Mouse (Mus musculus) mouse embryonic stem cell (cell line): ENCODE results near the gene Rraga.

ENCODE experiments used
- in situ Hi-C, 2 experiments: fragments of 300-500 bp; cut with MboI; formaldehyde crosslinking; loops; 1 replicate in 1 of 2; 3 replicates in 1 of 2; pipeline ENCODE4 v1.14.3; 2019 to 2020; ENCODE audit warnings: low sequenced_read_pairs in 2 of 2, low pct_unique_long_range_greater_than_20kb in 1 of 2, mixed read lengths in 1 of 2; ENCODE audit not compliant: unreplicated experiment in 1 of 2

Gene Rraga

GRCm38 (mm10) chr4:86575283-86575983 is at the start of gene Rraga:
Gene Rraga (plus strand): TSS chr4:86575668.
- in situ Hi-C loops: no loop called here

DNA sequence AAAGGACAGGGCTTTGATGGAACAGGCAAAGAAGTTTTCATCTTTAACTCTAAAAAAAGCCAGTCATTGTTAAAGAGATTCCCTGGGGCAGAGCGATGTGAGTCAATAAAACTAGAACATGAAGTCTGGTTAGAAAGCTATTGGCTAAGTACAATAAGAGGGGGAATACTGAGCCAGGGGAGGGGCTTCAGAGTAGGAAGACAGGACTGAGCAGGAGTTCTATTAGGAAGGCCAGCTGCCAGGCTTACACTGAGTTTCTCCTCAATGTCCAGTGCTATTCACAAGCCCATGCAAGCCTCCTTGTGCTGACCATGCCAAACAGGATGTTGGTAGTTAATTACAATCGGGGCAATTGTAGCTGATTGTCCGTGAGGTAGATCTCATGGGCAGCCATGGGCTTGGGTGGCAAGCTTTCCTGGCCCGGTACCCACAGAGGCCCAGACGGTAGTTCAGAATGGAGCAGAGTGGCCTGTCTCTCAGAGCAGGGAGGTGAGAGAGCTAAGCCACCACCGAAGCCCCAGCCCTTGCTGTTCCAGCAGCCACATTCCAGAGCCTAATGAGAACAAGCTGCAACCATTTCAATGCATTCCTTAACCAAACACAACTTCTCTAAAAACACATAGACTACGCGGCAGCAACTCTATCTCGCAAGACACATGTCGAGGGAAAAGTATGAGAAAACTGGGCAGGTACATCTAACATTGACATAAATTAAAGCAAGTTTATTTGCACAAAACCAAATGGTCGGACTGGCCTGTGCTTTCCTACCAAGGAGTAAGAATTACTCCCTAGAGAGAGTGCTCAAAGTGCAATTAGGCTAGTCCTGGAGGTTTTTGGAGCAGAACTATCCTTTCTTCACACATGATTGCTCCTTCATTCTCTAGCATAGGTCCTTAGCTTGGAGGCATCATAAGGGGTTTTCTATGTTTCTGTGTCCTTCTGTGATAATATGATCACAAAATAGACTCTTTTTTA is 48.0 kb upstream of the Rraga start:
- in situ Hi-C loops: loop anchor here (25.0 kb wide), 2 partner anchors 690 to 1365 kb away; no protein-coding TSS in a partner anchor

- in situ Hi-C loops: loop anchor here (25.0 kb wide), 2 partner anchors 692 to 1367 kb away; no protein-coding TSS in a partner anchor
These were observed 46.3 kb upstream of the Rraga start for GRCm38 (mm10) chr4:86529161-86529560.

DNA sequence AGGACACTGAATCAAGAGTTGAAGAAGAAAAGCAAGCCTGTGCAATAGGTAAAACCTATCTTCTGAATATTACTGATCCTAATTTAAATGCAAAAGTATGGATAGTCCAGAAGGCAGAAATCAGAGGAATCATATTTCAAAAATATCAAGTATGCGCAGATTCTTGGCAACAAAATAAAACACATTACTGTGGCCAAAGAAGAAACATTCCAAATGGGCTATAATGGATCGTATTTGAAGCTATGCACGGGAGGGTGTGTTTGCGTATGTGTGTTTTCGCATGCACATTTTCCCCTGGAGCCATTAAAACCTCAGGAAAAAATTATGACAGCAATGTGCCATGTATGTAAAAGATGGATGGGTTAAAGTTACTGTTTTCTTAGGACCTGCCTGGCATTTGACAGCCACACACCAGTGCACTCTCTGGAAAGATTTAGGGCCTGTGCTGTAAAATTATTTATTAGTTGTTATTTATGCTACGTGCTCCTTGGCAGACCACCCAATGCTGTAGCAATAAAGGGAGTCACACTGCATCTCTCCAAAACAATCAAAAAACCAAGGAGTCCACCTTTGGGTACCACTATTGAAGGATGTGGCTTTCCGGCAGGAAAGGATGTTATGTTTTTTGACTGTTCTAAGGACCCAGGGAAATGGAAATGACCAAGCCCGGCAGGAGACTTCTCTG is 41.9 kb upstream of the Rraga start:
- in situ Hi-C loops: loop anchor here (25.0 kb wide), 2 partner anchors 696 to 1371 kb away; no protein-coding TSS in a partner anchor

DNA sequence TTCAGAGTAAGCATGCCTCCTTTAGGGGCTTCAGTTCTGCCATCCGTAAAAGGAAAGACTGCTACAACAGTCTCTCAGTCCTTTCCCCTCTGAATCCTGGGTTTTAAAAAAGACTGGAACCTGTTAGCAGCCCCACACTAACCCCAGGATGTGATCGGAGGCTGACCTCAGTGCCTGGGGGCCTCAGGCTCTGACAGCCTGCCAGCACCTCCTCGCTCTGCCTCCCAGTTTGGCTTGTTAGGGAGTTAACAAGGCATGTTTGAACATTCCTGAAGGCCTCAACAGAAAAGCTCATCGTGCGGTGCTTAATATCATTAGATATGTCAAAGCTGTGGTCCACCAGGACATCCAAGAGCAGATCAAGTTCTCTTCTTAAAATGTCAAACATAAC is 41.4 kb upstream of the Rraga start:
- in situ Hi-C loops: loop anchor here (25.0 kb wide), 2 partner anchors 697 to 1372 kb away; no protein-coding TSS in a partner anchor

DNA sequence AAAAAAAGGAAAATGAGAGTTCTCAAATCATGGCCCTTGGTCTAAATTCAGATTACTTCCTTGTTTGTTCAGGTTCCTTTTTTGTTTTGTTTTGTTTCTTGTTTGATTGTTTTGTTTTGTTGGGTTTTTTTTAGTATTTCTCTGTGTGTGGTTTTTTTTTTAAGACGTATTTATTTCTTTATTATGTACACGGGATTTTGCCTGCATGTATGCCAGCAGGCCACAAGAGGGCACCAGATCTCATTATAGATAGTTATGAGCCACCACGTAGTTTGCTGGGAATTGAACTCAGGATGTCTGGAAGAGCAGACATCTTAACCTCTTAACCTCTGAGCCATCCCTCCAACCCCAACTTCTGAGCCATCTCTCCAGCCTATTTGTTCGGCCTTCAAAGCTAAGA is 37.5 kb upstream of the Rraga start:
- in situ Hi-C loops: loop anchor here (25.0 kb wide), 2 partner anchors 701 to 1376 kb away; no protein-coding TSS in a partner anchor

DNA sequence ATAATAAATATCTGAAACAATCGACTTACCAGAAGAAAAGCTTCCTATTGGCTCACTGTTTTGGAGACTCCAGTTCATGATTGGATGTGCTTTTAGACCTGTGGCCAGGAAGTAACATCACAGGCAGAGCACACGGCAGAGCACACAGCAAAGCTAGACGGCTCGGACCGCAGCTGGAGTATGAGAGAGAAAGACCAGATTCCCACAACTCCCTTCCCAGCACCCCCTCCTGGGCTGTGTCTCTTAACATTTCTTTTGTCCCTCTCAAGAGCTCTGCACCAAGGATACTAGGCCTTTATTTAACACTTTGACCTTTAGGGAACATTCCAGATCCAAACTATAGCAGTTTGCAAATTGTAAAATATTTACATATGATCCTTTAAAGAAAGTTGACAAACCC is 36.5 kb upstream of the Rraga start:
- in situ Hi-C loops: loop anchor here (25.0 kb wide), 2 partner anchors 702 to 1377 kb away; no protein-coding TSS in a partner anchor

DNA sequence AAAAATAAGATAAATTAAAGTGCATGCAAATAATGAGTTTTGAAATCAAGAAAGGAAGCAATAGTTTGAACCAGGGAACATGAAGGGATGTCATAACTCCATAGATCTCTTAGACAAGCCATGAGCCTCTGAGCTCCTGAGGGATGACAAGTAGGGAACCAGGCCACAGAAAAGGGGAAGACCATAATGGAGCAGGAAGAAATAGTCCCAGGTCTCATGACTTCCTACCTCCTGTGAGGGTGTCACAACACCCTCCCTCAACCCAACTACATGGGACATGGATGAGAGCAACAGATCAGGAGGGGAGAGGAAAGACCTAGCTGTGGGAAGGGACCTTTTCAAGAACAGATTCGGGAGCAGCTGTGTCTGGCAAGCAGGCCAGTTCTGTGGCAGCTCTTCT is 33.9 kb upstream of the Rraga start:
- in situ Hi-C loops: loop anchor here (10.0 to 25.0 kb wide), 3 partner anchors 704 to 1379 kb away; no protein-coding TSS in a partner anchor

- in situ Hi-C loops: loop anchor here (10.0 to 25.0 kb wide), 3 partner anchors 707 to 1382 kb away; no protein-coding TSS in a partner anchor
These were observed 31.5 kb upstream of the Rraga start for GRCm38 (mm10) chr4:86543999-86544398.

DNA sequence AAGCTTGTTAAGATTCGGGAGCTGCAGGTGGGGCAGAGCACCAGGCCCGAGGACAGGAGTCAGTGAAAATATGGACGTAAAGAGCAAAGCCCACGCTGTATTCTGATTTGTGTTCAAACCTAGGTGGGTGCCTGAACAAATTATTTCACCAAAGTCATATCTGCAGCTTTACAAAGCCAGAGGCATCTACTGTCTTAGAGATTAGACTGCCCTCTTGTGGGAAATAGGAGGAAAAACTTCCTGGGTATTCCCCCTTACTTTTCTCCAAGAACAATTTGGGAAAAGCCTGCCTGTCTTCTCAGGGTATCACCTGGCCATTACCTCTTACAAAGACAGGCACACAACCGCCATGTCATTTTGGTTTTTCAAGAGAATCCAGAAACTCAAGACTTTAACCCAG is 29.9 kb upstream of the Rraga start:
- in situ Hi-C loops: loop anchor here (10.0 to 25.0 kb wide), 3 partner anchors 708 to 1383 kb away; no protein-coding TSS in a partner anchor

- in situ Hi-C loops: loop anchor here (10.0 to 25.0 kb wide), 3 partner anchors 711 to 1386 kb away; no protein-coding TSS in a partner anchor
These were observed 27.1 kb upstream of the Rraga start for GRCm38 (mm10) chr4:86548332-86548731.

DNA sequence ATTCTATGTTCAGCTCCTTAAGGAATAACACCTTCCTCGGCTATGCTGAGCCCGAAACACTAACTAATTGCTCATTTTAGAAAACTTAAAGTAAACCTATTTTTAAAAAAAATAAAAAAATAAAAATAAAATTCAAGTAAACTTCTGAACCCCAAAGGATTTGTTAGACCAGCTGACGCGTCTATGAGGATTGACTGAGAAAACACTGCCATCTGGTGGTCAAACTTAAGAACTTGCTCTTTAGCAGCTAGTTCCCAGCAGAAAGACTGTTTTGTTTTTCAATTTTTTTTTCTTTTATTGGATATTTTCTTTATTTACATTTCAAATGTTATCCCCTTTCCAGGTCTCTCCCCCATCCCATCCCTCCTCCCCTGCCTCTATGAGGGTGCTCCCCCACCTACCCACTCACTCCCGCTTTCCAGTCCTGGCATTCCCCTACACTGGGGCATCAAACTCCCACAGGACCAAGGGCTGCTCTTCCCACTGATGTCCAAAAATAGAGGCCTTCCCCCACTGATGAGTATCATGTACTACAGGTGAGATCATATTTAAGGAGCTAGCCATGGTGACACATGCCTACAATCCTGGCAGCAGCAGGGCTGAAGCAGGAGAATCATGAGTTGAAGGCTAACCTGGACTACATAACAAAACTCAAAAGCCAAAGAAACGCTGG is 20.3 kb upstream of the Rraga start:
- in situ Hi-C loops: loop anchor here in 1 of 2 experiments (10.0 kb wide), 1 partner anchor 730 kb away; no protein-coding TSS in a partner anchor

DNA sequence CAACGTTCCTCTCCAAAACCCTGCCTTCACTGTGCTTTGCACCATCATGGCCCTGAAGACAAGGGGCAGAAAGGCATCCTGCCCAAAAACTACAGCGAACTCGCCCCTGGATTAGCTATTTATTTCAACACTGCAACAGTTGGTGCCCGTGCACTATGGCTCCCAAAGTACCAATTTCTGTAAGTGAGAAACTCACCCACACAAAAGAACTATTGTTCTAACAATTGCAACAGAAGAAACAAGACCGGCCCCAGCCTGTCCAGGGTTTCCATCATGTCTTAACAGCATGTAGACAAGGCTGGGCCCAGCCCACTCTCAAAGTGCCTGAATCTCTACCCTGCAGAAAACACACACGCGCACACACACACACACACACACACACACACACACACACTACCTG is 18.1 kb upstream of the Rraga start:
- in situ Hi-C loops: loop anchor here in 1 of 2 experiments (10.0 kb wide), 1 partner anchor 733 kb away; no protein-coding TSS in a partner anchor

DNA sequence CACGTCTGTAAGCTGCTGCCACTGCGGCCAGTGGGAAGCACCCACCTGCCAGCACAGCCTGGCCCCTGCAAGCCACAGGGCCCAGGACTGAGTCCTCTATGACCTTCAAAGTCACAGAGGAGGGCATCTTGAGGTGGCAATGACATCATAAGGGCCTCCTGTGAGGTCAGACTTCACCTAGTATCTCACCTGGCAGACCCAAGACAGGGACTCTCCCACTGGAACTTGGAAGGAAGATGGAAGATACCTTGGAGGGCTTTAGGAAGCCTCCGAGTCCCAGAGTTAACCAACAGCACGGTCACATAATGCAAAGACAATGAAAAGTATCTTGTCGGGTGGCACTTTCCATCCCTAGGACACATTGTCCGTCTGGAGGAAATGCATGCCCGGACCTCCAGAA is 17.2 kb upstream of the Rraga start, which contains the start of gene Saxo1:
Saxo1 (minus strand) TSS at position 101 of the 400 bp plus-strand sequence.
- in situ Hi-C loops: loop anchor here in 1 of 2 experiments (10.0 kb wide), 1 partner anchor 733 kb away; no protein-coding TSS in a partner anchor

DNA sequence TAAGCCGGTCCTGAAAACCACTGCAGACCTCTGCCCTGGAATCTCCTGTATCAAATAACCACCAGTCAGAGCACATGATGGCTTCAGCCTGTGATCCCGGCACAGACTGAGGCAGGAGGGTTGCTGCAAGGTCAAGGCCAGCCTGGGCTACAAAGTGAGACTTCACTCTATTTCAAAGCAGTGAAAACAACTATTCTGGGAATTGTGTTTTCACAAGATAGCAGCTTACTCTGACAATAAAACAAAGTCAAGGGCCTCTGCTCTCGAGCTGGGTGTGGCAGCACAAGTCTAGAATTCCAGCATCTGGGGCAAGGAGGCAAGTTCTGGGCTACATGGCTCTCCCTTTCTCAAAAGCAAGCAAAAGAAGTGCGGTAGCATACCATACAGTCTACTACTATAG is 16.5 kb upstream of the Rraga start:
- in situ Hi-C loops: loop anchor here in 1 of 2 experiments (10.0 kb wide), 1 partner anchor 734 kb away; no protein-coding TSS in a partner anchor

DNA sequence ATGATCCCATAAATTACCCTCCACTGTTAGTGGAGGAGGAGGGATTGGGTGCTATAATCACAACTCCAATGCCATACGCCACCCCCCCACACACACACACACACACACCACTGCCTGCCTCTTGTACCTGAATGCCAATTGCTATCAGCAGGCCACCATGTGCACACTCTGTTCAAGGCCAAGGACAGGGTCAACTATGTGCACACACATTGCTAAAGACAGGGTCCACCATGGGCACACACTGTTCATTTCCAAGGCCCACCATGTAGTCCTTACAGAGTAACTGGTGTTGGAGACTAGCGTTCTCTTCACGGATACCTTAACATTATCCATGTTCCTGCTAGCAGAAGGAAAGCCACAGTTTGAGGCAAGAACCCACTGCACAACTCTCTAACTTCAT is 14.4 kb upstream of the Rraga start:
- in situ Hi-C loops: no loop called here

GRCm38 (mm10) chr4:86574939-86575282 is 557 bp upstream of the Rraga start:
- in situ Hi-C loops: no loop called here
